Mouse (Mus musculus) neutrophil, adult 83 days (primary cell): ENCODE results near the gene Olfr1375. TPM values are rescaled to one million over a fixed set of nuclear protein-coding genes. Genes with fewer than 3 reads are reported as not detected.

ENCODE experiments used
- total RNA-seq, 2 experiments: library from RNA; stranded (reverse); gene quantifications; one replicate each; pipeline ENCODE4 v1.2.4; 2023

The Olfr1375 gene
- not detected for total RNA-seq

DNA sequence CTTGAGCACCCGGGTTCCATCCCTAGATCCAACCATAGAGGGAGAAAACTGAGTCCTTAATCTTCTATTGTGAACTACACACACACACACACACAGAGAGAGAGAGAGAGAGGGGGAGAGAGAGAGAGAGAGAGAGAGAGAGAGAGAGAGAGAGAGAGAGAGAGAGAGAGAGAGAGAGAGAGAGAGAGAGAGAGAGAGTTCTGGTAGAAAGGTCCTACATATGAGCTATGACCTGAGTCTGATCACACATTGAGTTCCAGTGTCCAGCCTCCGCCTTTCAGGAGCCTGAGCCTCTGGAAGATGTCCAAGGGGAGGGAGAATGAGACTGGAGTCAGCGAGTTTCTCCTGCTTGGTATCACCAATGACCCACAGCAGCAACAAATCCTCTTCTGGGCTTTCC, at the start of gene Olfr1375:
TSS of gene Olfr1375 (plus strand) at position 301 of the 400 bp plus-strand sequence.

DNA sequence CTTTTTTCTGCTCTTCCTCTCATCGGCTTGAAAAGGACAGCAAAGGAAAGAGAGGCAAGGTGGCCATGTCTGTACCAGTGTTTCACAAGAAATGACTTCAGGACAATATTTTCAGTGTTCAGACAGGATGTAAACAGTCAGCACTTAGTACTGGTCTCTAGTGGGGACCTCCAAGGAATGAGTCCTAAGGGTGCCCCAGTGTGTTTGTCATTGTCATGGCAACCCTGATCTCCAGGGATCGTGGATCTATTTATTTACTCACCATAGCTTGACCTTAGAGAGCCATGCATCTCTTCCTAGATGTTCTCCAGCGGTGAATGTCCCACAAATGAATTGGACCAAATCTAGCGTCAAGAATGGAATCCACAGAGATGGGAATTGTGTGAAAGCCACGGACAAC, 44.6 kb upstream of the Olfr1375 start, which contains the start of gene Olfr51:
TSS of gene Olfr51 (plus strand) at position 301 of the 400 bp plus-strand sequence.

GRCm38 (mm10) chr11:51013936-51014335, 34.0 kb upstream of the Olfr1375 start, which contains the start of gene Olfr54:
Olfr54 (plus strand) TSS chr11:51014236.

DNA sequence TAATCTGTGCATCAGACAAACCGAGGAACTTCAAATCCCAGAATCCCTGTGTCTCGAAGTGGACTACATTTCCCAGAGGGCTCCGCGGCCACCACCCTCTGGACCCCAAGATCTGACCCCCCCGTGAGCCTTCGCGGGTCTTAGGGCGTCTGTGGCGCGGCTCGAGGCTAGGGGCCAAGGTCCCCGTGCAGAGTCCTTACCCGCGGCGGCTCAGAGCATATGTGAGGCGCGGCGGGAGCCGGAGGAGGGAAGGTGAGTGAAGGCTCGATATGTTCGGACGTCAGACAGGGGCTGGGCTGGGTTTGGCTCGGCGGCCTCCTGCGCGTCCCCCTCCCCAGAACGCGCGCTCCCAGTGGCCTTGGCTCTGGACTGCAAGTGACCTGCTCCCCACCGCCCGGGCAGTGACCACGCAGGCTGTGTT, 11.3 kb downstream of the Olfr1375 start, which contains the start of gene Zfp354a:
TSS of gene Zfp354a (plus strand) at position 107 of the 421 bp plus-strand sequence.

Other genes starting within 250 kb of the Olfr1375 start
- under 1 TPM; 0.18 to 0.39 TPM for gene Zfp354c, start 220.4 kb upstream of the Olfr1375 start, total RNA-seq
- not detected for gene Zfp879, start 206.6 kb upstream of the Olfr1375 start, total RNA-seq
- gene Grm6, start 197.4 kb upstream of the Olfr1375 start, total RNA-seq, result under 1 TPM; 0.64 to 0.90 TPM
- not detected for gene Zfp454, start 160.5 kb upstream of the Olfr1375 start, total RNA-seq
- under 1 TPM in 1 of 2 experiments, not detected in 1; 0.53 TPM for gene Zfp2, start 131.9 kb upstream of the Olfr1375 start, total RNA-seq
- under 1 TPM in 1 of 2 experiments, not detected in 1; 0.22 TPM for gene Zfp354b, start 116.5 kb upstream of the Olfr1375 start, total RNA-seq
- gene 4933414I15Rik, start 104.3 kb upstream of the Olfr1375 start, total RNA-seq, result not detected
- not detected for gene Prop1, start 94.3 kb upstream of the Olfr1375 start, total RNA-seq
- not detected for gene Olfr1378, start 81.6 kb upstream of the Olfr1375 start, total RNA-seq
- gene Olfr1377, start 66.1 kb upstream of the Olfr1375 start, total RNA-seq, result not detected
- gene Olfr51, start 44.5 kb upstream of the Olfr1375 start, total RNA-seq, result not detected
- gene Olfr54, start 33.9 kb upstream of the Olfr1375 start, total RNA-seq, result not detected
- not detected for gene Zfp354a, start 11.1 kb downstream of the Olfr1375 start, total RNA-seq
- not detected for gene Gm12569, start 172.4 kb downstream of the Olfr1375 start, total RNA-seq
- 100 to 1,000 TPM; 101 to 112 TPM for gene Clk4, start 213.6 kb downstream of the Olfr1375 start, total RNA-seq
- under 1 TPM; 0.64 to 0.81 TPM for gene BC049762, start 214.9 kb downstream of the Olfr1375 start, total RNA-seq
- 1 to 10 TPM in 1 of 2 experiments, under 1 TPM in 1; 0.85 to 1.0 TPM for gene Col23a1, start 241.8 kb downstream of the Olfr1375 start, total RNA-seq